Mouse (Mus musculus) E14TG2a.4 (cell line): Measurements from ENCODE around the gene Slc17a8.

Source experiments
- H3K27me3 ChIP-seq: 2 replicates; pipeline ENCODE4 v1.6.1; 2014; ENCODE audit warnings: low read length, control low read depth; ENCODE audit not compliant: insufficient read depth
- H3K36me3 ChIP-seq: 2 replicates; pipeline ENCODE4 v1.6.1; 2014; ENCODE audit warnings: low read length, control low read depth; ENCODE audit not compliant: insufficient read depth
- H3K4me1 ChIP-seq: replicated peaks from 2 replicates; pipeline ENCODE4 v1.6.1; 2014; ENCODE audit warnings: low read depth, low read length, control low read depth
- H3K4me3 ChIP-seq: replicated peaks from 2 replicates; pipeline ENCODE4 v1.5.1; 2014; ENCODE audit warnings: mild to moderate bottlenecking, low read length
- H3K9me3 ChIP-seq: 2 replicates; pipeline ENCODE4 v1.6.1; 2014; ENCODE audit warnings: low read length, control low read depth
- CTCF ChIP-seq: conservative IDR thresholded peaks from 2 replicates; pipeline ENCODE4 v1.5.1; 2014; ENCODE audit warnings: low read length
- NANOG ChIP-seq: IDR thresholded peaks from 2 replicates; pipeline ENCODE4 v1.6.1; 2014; ENCODE audit warnings: borderline replicate concordance, low read length, mixed read lengths
- POU5F1 ChIP-seq: IDR thresholded peaks from 2 replicates; pipeline ENCODE4 v1.6.1; 2014; ENCODE audit warnings: low read length, borderline replicate concordance

Slc17a8 gene

DNA sequence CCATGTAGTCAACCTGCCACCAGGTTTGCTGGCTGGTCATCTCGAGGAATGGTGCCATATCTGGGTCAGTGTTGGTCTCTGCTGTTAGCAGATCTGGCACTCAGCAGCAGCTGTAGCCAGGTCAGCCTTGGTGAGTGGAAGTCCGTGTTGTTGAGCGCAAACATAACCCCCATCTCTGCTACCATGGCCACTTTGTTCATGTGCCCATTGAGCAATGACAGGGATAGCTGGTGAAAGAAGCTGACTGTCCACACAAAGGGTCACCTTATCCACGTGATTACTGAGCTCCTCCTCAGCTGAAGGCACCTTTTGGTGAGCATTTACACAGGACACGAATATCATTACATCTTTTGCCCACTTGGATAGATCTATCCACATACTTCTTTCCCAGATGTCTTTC lies 68.0 kb downstream of the Slc17a8 start:
- H3K4me1 ChIP-seq: no peaks in the 10 kb centered on the region
- TF ChIP-seq POU5F1 (no peak), NANOG (no peak), CTCF (no peak)
- H3K36me3 ChIP-seq: no peaks in the 10 kb centered on the region
- no peaks in the 10 kb centered on the region for H3K9me3 ChIP-seq
- no peaks in the 10 kb centered on the region for H3K27me3 ChIP-seq
- H3K4me3 ChIP-seq: no peak overlapping the region

DNA sequence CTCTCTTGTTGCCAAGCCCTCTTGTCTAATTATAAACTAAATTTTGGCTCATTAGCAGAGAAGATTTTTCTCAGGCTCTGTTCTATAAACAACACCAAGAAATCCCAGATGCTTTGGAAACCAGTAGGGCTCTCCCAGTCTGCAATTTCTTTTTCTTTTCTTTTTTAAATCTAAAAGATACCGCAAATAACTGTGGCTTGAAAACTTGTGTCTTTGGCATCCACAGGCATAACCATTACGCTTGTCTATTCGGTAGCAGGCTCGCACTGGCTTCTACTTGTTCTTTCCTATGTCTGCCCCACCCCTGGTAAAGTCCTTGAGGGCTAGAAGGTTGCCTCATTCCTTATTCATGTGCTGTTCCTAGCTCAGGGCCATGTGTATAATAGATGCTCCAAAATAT lies 69.4 kb downstream of the Slc17a8 start:
- no peaks in the 10 kb centered on the region for H3K36me3 ChIP-seq
- no peaks in the 10 kb centered on the region for H3K4me1 ChIP-seq
- no peak overlapping the region for H3K4me3 ChIP-seq
- H3K27me3 ChIP-seq: no peaks in the 10 kb centered on the region
- no peaks in the 10 kb centered on the region for H3K9me3 ChIP-seq
- TF ChIP-seq NANOG (no peak), CTCF (no peak), POU5F1 (no peak)

DNA sequence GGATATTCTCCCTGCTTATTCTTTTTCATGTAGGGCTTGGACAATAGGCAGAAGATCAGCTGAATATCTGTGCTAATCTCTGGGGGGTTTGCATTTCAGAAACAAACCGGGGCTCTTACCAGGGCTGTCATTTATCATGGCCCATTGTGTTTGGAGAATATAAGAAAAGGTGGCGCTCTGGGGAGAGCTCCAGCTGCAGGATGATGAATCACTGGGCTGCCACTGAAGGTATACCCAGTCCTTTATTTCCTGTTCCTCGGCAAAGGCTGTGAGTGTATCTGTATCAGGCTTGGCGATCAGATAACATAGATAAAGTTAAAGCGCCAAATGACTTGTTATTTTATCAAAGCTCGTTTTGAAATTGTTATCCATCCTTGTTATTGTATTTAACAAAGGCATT lies 73.0 kb downstream of the Slc17a8 start:
- H3K27me3 ChIP-seq: no peaks in the 10 kb centered on the region
- H3K4me1 ChIP-seq: no peaks in the 10 kb centered on the region
- no peaks in the 10 kb centered on the region for H3K9me3 ChIP-seq
- TF ChIP-seq POU5F1: no peak
- TF ChIP-seq CTCF: no peak
- TF ChIP-seq NANOG: no peak
- H3K36me3 ChIP-seq: no peaks in the 10 kb centered on the region
- no peak overlapping the region for H3K4me3 ChIP-seq

DNA sequence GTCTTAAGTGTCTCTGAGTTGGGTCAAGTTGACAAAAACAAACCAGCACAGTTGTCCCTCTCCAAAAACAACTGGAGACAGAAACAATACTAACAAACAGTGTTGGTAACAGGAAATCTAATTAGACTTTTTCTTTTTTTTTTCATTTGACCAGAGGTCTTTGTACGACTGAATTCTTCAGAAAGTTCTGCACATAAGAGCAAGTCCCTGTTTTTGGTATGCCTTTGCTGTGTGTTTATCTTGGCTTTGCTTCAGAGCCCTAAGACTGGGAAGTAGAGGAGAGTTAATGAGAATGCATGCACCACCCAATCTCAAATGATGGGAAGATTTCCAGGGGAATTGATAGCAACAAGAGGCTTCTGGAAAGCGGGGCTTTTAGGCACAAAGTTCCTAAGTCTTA lies 74.1 kb downstream of the Slc17a8 start:
- no peak for TF ChIP-seq NANOG
- TF ChIP-seq CTCF: no peak
- no peak for TF ChIP-seq POU5F1
- Histone ChIP-seq H3K4me1 (peaks cover 6% of the 10 kb centered on the region), H3K9me3 (no peaks in the 10 kb centered on the region), H3K36me3 (no peaks in the 10 kb centered on the region), H3K27me3 (no peaks in the 10 kb centered on the region), H3K4me3 (no peak overlapping the region)

DNA sequence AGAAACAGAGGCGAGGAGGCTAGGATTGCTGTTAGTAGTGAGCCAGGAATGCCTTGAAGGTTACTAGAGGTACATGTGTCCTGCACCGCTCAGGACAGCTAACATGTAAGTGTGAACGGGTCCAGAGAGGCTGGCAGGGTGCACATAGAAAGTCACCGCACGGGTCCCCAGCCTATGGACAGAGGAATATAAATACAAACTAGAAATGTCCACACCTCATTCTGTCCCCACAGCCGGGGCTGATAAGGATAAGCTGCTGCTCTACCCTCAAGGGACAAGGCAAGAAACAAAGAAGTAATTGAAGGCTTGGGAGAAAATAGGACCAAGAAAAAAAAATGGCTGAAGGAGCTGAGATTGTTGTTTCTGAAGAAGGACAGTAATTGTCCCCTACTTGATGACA lies 77.2 kb downstream of the Slc17a8 start:
- TF ChIP-seq NANOG: no peak
- TF ChIP-seq CTCF: no peak
- no peak for TF ChIP-seq POU5F1
- no peaks in the 10 kb centered on the region for H3K9me3 ChIP-seq
- no peak overlapping the region for H3K4me3 ChIP-seq
- H3K4me1 ChIP-seq: peaks cover 7% of the 10 kb centered on the region
- no peaks in the 10 kb centered on the region for H3K36me3 ChIP-seq
- H3K27me3 ChIP-seq: no peaks in the 10 kb centered on the region

DNA sequence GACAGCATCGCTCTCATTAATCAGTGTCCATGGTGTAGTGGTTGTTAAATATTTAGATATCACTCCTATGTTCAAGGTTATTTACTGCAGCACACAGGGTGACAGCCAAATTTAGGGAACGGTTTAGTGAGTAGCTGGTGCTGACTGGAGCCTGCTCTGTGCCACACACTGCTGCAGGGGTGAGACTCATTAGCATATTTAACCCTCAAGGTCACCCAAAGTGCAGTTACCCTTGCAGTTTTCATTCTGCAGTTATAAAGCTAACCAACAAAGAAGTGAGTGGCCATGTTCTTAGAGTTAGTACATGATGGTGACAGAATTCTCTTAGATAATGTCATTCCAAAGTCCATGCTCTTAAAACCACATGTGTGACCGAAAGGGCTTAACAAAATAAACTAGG lies 78.7 kb downstream of the Slc17a8 start:
- TF ChIP-seq NANOG (no peak), POU5F1 (no peak), CTCF (no peak)
- H3K4me3 ChIP-seq: no peak overlapping the region

DNA sequence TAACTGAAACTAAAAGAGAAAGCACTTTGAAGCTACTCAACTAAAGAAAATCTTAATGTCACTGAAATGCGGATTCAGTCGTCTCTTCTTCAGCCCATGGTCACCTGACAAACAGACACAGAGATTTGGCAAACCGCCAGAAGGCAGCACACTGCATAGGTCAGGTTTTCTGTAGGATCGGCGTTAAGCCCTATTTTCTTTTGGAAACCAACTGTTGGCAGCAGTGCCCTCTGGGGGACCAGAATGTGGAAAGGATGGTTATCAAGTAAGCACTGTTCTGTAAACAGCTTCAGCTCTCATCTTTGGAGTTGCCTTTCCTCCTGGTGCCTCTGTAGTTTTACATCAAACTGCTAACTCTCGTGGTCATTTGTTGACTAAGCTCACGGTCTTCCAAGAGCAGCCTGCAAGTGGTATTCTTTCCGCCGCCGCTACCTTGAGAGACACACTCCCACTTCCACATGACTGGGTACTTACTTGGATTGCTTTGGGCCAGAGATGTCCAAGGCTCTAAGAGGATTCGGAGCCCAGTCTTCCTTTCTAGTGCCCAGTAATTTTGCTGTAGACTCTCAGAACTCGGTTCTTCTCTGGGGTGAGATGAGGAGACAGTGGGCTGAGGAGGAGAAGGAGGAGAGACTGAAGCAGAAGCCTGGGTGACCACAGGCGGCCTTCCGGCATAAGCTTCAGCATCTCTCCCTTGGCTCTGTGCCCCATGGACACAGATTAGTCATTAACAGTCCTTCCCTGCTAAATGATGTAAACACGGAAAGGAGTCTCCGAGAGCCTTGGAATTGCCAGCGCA lies 87.9 kb downstream of the Slc17a8 start, which contains the start of gene Nr1h4:
Gene Nr1h4 (minus strand): TSS at position 657 of the 799 bp plus-strand sequence.
- no peaks in the 10 kb centered on the region for H3K27me3 ChIP-seq
- H3K4me1 ChIP-seq: peaks cover 9% of the 10 kb centered on the region; the same call in 1 of the 2 replicates
- no peaks in the 10 kb centered on the region for H3K9me3 ChIP-seq
- TF ChIP-seq POU5F1 (no peak), NANOG (no peak), CTCF (no peak)
- no peaks in the 10 kb centered on the region for H3K36me3 ChIP-seq
- no peak within 1 kb of the TSS for H3K4me3 ChIP-seq

More for the DNA sequence above, 78.7 kb downstream of the Slc17a8 start:
- Histone ChIP-seq H3K9me3 (no peaks in the 10 kb centered on the region), H3K4me1 (peaks cover 7% of the 10 kb centered on the region), H3K36me3 (no peaks in the 10 kb centered on the region), H3K27me3 (no peaks in the 10 kb centered on the region)

DNA sequence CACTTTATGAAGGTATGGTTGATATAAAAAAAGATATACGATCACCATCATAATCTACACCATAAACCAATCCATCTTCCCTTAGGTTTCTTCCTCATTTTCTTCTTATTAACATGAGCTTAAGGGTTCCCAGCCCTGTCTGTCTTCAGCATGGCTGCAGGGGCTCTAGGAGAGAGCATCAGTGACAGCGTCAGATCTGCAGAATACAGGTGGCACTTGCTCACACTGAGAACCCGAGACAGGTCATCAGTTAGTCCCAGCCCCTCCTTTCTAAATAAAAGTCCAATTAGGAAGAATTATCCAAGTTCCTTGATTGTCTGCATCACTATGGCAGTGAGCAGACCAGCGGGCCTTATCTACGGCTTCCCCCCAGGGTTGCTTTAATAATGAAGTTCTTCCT lies 88.6 kb downstream of the Slc17a8 start:
- Histone ChIP-seq H3K4me3 (no peak overlapping the region), H3K4me1 (peaks cover 9% of the 10 kb centered on the region; the same call in 1 of the 2 replicates), H3K9me3 (no peaks in the 10 kb centered on the region), H3K36me3 (no peaks in the 10 kb centered on the region), H3K27me3 (no peaks in the 10 kb centered on the region)
- no peak for TF ChIP-seq CTCF
- no peak for TF ChIP-seq NANOG
- TF ChIP-seq POU5F1: no peak

DNA sequence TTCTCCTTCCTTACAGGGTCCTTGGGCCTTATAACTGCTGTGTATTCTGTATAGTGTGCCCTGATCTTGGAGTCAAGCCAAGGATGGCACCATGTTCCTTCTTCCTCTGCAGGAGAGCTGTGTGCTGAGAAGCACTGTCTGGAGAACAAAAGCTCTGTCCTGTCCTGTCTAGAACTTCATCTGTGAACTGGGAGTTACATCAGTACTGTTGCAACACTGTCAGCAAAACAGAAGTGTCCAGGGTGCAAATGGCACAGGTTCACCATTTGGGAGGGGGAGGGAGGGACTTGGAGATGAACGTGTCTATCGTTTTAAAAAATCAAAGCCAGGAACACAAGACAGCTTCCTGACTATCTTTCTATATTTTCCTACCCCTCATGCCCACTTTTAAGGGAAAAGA lies 89.1 kb downstream of the Slc17a8 start:
- Histone ChIP-seq H3K36me3 (no peaks in the 10 kb centered on the region), H3K27me3 (no peaks in the 10 kb centered on the region), H3K9me3 (no peaks in the 10 kb centered on the region), H3K4me3 (no peak overlapping the region), H3K4me1 (peaks cover 9% of the 10 kb centered on the region; the same call in 1 of the 2 replicates)
- TF ChIP-seq NANOG (no peak), POU5F1 (no peak), CTCF (no peak)
